Mouse (Mus musculus) embryonic stem cell, embryonic (primary cell): ENCODE measurements at regions not wholly inside any gene's neighbourhood (a gene's known extent, or its start where the extent isn't known, plus 50 kb on each side); places are given as distances from the start of the nearest gene placed in this dataset.

Experiments
- CTCF ChIA-PET, 4 experiments: fragments of 300-600 bp in 2 of 4; fragments of 350-600 bp in 2 of 4; sonication (Branson Sonifier 250); formaldehyde crosslinking; loops; one replicate each; lab custom pipeline; 2022; ENCODE audit warnings: inconsistent platforms in 2 of 4; lab: Charles Lee
- POLR2A ChIA-PET, 4 experiments: fragments of 300-600 bp in 2 of 4; fragments of 350-600 bp in 2 of 4; sonication (Branson Sonifier 250); formaldehyde crosslinking; loops; one replicate each; lab custom pipeline; 2022; ENCODE audit warnings: antibody characterized with exemption in 4 of 4, inconsistent platforms in 1 of 4; lab: Charles Lee

DNA sequence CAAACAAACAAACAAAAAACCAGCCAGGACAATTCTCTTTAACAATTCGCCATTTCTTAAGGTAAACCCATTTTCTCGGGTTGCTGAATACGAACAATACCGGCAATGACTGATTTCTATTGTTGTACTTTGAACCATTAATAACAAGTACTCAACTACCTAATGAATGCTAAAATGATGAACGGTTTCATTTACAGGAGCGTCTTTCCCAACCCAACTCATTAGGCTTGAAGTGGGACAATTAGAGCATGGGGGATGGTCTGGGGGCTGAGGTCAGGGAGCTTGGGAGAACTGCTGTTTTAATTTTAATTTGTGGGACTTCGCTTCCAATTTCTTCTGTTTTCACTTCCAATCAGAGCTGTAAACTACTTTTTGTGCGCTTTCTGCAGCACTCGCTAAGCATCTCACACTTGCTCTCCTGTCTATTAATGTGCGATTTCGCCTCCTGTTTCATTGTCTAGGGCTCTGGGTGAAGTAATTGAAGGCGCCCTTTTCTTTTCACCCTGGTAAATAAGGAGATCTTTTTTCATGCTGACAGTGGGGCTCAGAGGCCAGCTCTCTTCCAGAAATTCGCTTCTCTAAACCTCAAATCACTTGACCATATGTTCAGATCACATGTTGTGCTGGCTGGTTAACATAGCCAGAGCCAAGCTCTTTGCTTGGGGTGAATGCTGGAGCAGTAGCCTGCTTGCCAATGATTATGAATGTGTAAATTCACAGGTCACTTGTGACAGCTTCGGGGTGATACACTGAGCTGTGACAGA, 77.7 kb upstream of the Gas2 start:
- POLR2A ChIA-PET = no interaction called here

DNA sequence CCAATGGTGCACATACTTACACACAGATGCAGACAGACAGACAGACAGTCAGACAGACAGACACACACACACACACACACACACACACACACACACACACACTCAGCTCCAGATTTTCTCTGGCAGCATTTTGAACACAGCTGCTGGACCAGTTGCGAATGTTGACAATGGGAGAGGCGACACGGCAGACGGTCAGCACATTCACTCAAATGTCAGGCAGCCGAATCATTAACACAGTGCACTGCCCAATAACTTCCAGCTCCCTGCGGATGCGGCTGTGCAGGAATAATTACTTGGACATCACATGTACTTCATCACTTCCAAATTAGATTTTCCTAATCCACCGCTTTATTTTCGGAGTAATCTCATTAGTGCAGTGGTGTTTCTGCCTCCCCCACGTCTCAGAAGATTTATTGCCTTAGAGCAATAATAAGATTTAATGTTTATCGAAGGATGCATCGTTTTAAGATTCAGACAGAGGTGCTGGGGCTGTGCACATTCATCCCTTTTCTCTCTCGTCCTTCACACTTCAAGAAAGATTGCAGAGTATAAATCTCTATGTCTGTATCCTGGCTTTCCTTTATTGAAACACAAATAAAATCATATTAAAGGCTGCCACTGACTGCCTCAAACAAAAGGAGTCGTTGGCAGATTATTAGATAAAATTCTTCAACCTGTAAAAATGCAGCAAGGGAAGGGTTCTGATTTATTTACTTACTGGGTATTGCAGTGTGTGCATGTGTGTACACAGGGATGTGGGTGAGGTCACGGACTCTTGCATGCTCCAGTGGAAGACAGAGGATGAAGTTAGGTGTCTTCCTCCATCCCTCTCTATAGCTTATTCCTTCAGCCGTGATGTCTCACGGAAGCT, 70.9 kb upstream of the Gas2 start:
- POLR2A ChIA-PET = no interaction called here
- CTCF ChIA-PET = no interaction called here

More for the DNA sequence above, 77.7 kb upstream of the Gas2 start:
- CTCF ChIA-PET = interaction anchor here in 2 of 4 experiments (0.7 to 1.1 kb wide), 2 partner anchors 166 to 188 kb away, joined by 3 to 4 read pairs; no protein-coding TSS in a partner anchor

- ChIA-PET CTCF (no interaction called here), POLR2A (no interaction called here)
These were observed 70.3 kb upstream of the Gas2 start for GRCm38 (mm10) chr7:51791561-51791863.
